Mouse (Mus musculus) megakaryocyte, embryonic 14.5 days (primary cell): ENCODE measurements around the gene Brwd1.

Experiments used
- FLI1 ChIP-seq: IDR thresholded peaks from 2 replicates; pipeline ENCODE4 v1.6.1; 2012; ENCODE audit warnings: low read length, inconsistent platforms, mixed read lengths
- GATA1 ChIP-seq: IDR thresholded peaks from 3 replicates; pipeline ENCODE4 v1.6.1; 2012; ENCODE audit warnings: mixed read lengths, low read length, inconsistent platforms, borderline replicate concordance

GRCm38 (mm10) chr16:95984911-95985310 lies 97.4 kb downstream of the Brwd1 start:
- no peak for TF ChIP-seq GATA1
- TF ChIP-seq FLI1: no peak
